Comparison of ENCODE assay signal across 30 mouse cellular contexts in the genomic region with DNA sequence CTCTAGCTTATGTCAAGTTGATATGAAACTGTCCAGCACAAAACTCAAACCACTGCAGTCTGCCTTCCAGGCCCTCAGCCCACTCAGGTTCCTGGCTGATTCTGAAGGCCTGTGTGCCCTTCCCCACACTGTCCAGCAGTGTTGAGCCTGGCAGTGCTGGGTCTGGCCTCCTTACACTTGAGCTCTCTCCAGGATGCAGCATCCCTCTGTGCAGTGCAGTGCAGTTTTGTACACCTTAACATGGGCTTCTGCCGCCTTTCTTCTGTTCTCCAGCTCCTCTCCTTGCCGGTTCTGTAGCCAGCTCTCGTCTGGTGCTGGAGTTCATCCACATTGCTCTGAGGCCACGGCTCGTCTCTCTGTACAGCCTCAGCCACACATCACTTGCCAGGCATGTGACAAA.
DNase-seq lines count a peak whose midpoint lies in the region; ATAC-seq and TF ChIP-seq lines count a peak whose summit lies in the region.
"Had no signal": no experiment of that assay in that cellular context is flagged by ENCODE, and none has a peak within 500 bp of the region (broad histone marks: within the 10 kb centered on the region; RNA-seq: fewer than 3 reads in every experiment).

No protein-coding gene starts in this region.

- TF ChIP-seq CTCF in heart, postnatal 0 days (IDR thresholded peaks at IDR 0.05; ENCODE audit: low read depth), result no peak
- no peak for TF ChIP-seq CTCF in midbrain, postnatal 0 days (IDR thresholded peaks at IDR 0.05)

- no peak overlapping the region for H3K4me3 ChIP-seq in heart, embryonic 10.5 days
- H3K4me3 ChIP-seq in heart, postnatal 0 days (ENCODE audit: low read depth, low read length), result no peak overlapping the region
- H3K4me3 ChIP-seq in midbrain, postnatal 0 days (ENCODE audit: low read depth, low read length), result no peak overlapping the region
- no peak overlapping the region for H3K4me3 ChIP-seq in midbrain, embryonic 10.5 days
- H3K4me3 ChIP-seq: embryonic facial prominence, embryonic 10.5 days; embryonic facial prominence, embryonic 15.5 days; forebrain, embryonic 12.5 days; limb, embryonic 10.5 days; limb, embryonic 15.5 days; liver, embryonic 13.5 days; midbrain, embryonic 13.5 days; stomach, embryonic 15.5 days had no signal

- DNase-seq in heart, embryonic 10.5 days (ENCODE audit: low spot score), result peak; percentile 70
- DNase-seq in heart, postnatal 36 days, result no peak
- DNase-seq in heart, postnatal 0 days (ENCODE audit: low spot score), result no peak
- DNase-seq in heart, postnatal 10 days, result no peak
- DNase-seq in midbrain, postnatal 0 days (ENCODE audit: low spot score), result peak; percentile 1
- DNase-seq in midbrain, embryonic 10.5 days (ENCODE audit: low spot score), result no peak
- DNase-seq in brain, adult 2 months (ENCODE audit: low read depth, low spot score), result peak; percentile 31
- DNase-seq: adrenal gland, postnatal 14 days; cerebellum, adult 2 months; cerebellum, postnatal 14 days; forebrain, postnatal 0 days; gastrocnemius, postnatal 10 days; kidney, adult 11 months; kidney, postnatal 14 days; layer of hippocampus, adult 9-11 months; liver, embryonic 13.5 days; lung, adult 18-20 months; right cerebral cortex, postnatal 25 days; thymus, adult 18-20 months; thymus, postnatal 25 days had no signal

- ATAC-seq in heart, postnatal 0 days (ENCODE audit: insufficient read depth, low read depth), result peak; percentile 24; the same call in 1 of the 2 replicates
- ATAC-seq in midbrain, postnatal 0 days (ENCODE audit: low FRiP score), result no peak
- no peak for ATAC-seq in megakaryocyte progenitor cell, adult 5-6 weeks (replicated peaks; ENCODE audit: poor library complexity)
- ATAC-seq: forebrain, postnatal 0 days; lung, postnatal 0 days; midbrain, embryonic 13.5 days; Patski had no signal

- TF ChIP-seq EP300 in heart, postnatal 0 days (IDR thresholded peaks at IDR 0.05; ENCODE audit: low read depth), result no peak

- WGBS in heart, embryonic 10.5 days, result 58% methylated on average over 5 of the region's 5 CpGs
- 52% methylated on average over 5 of the region's 5 CpGs for WGBS in heart, postnatal 0 days
- 79% methylated on average over 5 of the region's 5 CpGs for WGBS in midbrain, postnatal 0 days
- WGBS in midbrain, embryonic 10.5 days, result 93% methylated on average over 5 of the region's 5 CpGs

- H3K9me3 ChIP-seq in heart, embryonic 10.5 days, result no peaks in the 10 kb centered on the region
- no peaks in the 10 kb centered on the region for H3K9me3 ChIP-seq in heart, postnatal 0 days (replicated peaks; ENCODE audit: control insufficient read depth, low read length)
- H3K9me3 ChIP-seq in midbrain, postnatal 0 days (ENCODE audit: low read length), result no peaks in the 10 kb centered on the region
- no peaks in the 10 kb centered on the region for H3K9me3 ChIP-seq in midbrain, embryonic 10.5 days (replicated peaks)
- H3K9me3 ChIP-seq: embryonic facial prominence, embryonic 10.5 days; embryonic facial prominence, embryonic 15.5 days; forebrain, embryonic 12.5 days; limb, embryonic 10.5 days; limb, embryonic 15.5 days; liver, embryonic 13.5 days; midbrain, embryonic 13.5 days; stomach, embryonic 15.5 days had no signal

- peaks cover 34% of the 10 kb centered on the region for H3K4me1 ChIP-seq in heart, embryonic 10.5 days
- H3K4me1 ChIP-seq in heart, postnatal 0 days (ENCODE audit: control insufficient read depth, insufficient read depth), result peaks cover 7% of the 10 kb centered on the region; the same call in 1 of the 2 replicates
- H3K4me1 ChIP-seq in midbrain, postnatal 0 days (ENCODE audit: insufficient read depth, low read length), result no peaks in the 10 kb centered on the region; the same call in 1 of the 2 replicates
- H3K4me1 ChIP-seq in midbrain, embryonic 10.5 days, result peaks cover 6% of the 10 kb centered on the region; the same call in 1 of the 2 replicates
- H3K4me1 ChIP-seq: embryonic facial prominence, embryonic 15.5 days; forebrain, embryonic 12.5 days; limb, embryonic 15.5 days; stomach, embryonic 15.5 days had no signal

- no peak overlapping the region for H3K9ac ChIP-seq in heart, postnatal 0 days (replicated peaks; ENCODE audit: low read depth, low read length)
- H3K9ac ChIP-seq in midbrain, postnatal 0 days (replicated peaks; ENCODE audit: low read length, poor library complexity, severe bottlenecking), result no peak overlapping the region
- H3K9ac ChIP-seq: embryonic facial prominence, embryonic 15.5 days; forebrain, embryonic 12.5 days; forebrain, postnatal 0 days; limb, embryonic 15.5 days; liver, embryonic 13.5 days; midbrain, embryonic 13.5 days; stomach, embryonic 15.5 days had no signal

- H3K36me3 ChIP-seq in heart, embryonic 10.5 days, result no peaks in the 10 kb centered on the region
- H3K36me3 ChIP-seq in heart, postnatal 0 days (replicated peaks; ENCODE audit: control insufficient read depth, insufficient read depth, low read length), result no peaks in the 10 kb centered on the region
- H3K36me3 ChIP-seq in midbrain, postnatal 0 days (ENCODE audit: insufficient read depth, low read length), result no peaks in the 10 kb centered on the region
- peaks cover 7% of the 10 kb centered on the region; the same call in 1 of the 2 replicates for H3K36me3 ChIP-seq in midbrain, embryonic 10.5 days
- H3K36me3 ChIP-seq: embryonic facial prominence, embryonic 15.5 days; forebrain, embryonic 12.5 days; limb, embryonic 10.5 days; limb, embryonic 15.5 days; liver, embryonic 13.5 days; stomach, embryonic 15.5 days had no signal

- H3K27me3 ChIP-seq in heart, embryonic 10.5 days (ENCODE audit: insufficient read depth, poor library complexity, severe bottlenecking), result no peaks in the 10 kb centered on the region
- no peaks in the 10 kb centered on the region for H3K27me3 ChIP-seq in heart, postnatal 0 days (ENCODE audit: control insufficient read depth, insufficient read depth, low read length)
- H3K27me3 ChIP-seq in midbrain, postnatal 0 days (ENCODE audit: insufficient read depth, low read length), result no peaks in the 10 kb centered on the region
- H3K27me3 ChIP-seq in midbrain, embryonic 10.5 days (ENCODE audit: low read depth, poor library complexity, severe bottlenecking), result no peaks in the 10 kb centered on the region
- H3K27me3 ChIP-seq: embryonic facial prominence, embryonic 15.5 days; forebrain, embryonic 12.5 days; limb, embryonic 15.5 days; liver, embryonic 13.5 days; midbrain, embryonic 13.5 days; Patski; stomach, embryonic 15.5 days had no signal

- intact Hi-C loops in heart, postnatal 36 days (cut with DNase I), result no loop called here
- intact Hi-C loops in heart, postnatal 10 days (cut with DNase I), result no loop called here

- H3K27ac ChIP-seq in heart, embryonic 10.5 days, result peak overlapping the region; percentile 81
- no peak overlapping the region for H3K27ac ChIP-seq in heart, postnatal 0 days (ENCODE audit: low read depth)
- H3K27ac ChIP-seq in midbrain, postnatal 0 days (ENCODE audit: low read depth, low read length), result no peak overlapping the region
- no peak overlapping the region for H3K27ac ChIP-seq in midbrain, embryonic 10.5 days (replicated peaks)
- H3K27ac ChIP-seq: embryonic facial prominence, embryonic 10.5 days; embryonic facial prominence, embryonic 15.5 days; forebrain, embryonic 12.5 days; limb, embryonic 10.5 days; limb, embryonic 15.5 days; liver, embryonic 13.5 days; midbrain, embryonic 13.5 days; stomach, embryonic 15.5 days had no signal

- no peak overlapping the region for H3K4me2 ChIP-seq in heart, postnatal 0 days (ENCODE audit: low read depth, low read length)
- no peak overlapping the region for H3K4me2 ChIP-seq in midbrain, postnatal 0 days (ENCODE audit: low read depth, low read length, poor library complexity, severe bottlenecking)
- H3K4me2 ChIP-seq: embryonic facial prominence, embryonic 15.5 days; forebrain, embryonic 12.5 days; limb, embryonic 15.5 days; liver, embryonic 13.5 days; midbrain, embryonic 13.5 days; stomach, embryonic 15.5 days had no signal

Comparison
In these comparisons a context has a peak if more than half of its experiments do, and no peak if none do; other contexts are left out.
1. DNase-seq: peak in heart, embryonic 10.5 days (single experiment), midbrain, postnatal 0 days (single experiment) and brain, adult 2 months (single experiment); none in heart, postnatal 36 days (0 of 2), heart, postnatal 0 days (single experiment), heart, postnatal 10 days (0 of 2) and midbrain, embryonic 10.5 days (single experiment).